21 mouse cellular contexts compared by ENCODE assay signal in genomic region chr5:75461368-75461767, GRCm38 (mm10).
"Had no signal": no experiment of that assay in that cellular context is flagged by ENCODE, and none has a peak within 500 bp of the region (broad histone marks: within the 10 kb centered on the region; RNA-seq: fewer than 3 reads in every experiment).

No protein-coding gene starts in this region.

- H3K4me3 ChIP-seq: limb, embryonic 12.5 days; limb, embryonic 15.5 days; neural tube, embryonic 13.5 days; stomach, embryonic 15.5 days had no signal

- H3K4me2 ChIP-seq: limb, embryonic 12.5 days; limb, embryonic 15.5 days; midbrain, embryonic 11.5 days; neural tube, embryonic 13.5 days; stomach, embryonic 15.5 days had no signal

- H3K9me3 ChIP-seq: limb, embryonic 12.5 days; limb, embryonic 15.5 days; neural tube, embryonic 13.5 days; stomach, embryonic 15.5 days had no signal

- H3K9ac ChIP-seq: limb, embryonic 12.5 days; limb, embryonic 15.5 days; neural tube, embryonic 13.5 days; stomach, embryonic 15.5 days had no signal

- ATAC-seq: intestine, embryonic 16.5 days had no signal

- H3K27me3 ChIP-seq: limb, embryonic 12.5 days; limb, embryonic 15.5 days; neural tube, embryonic 13.5 days; stomach, embryonic 15.5 days had no signal

- H3K27ac ChIP-seq: limb, embryonic 12.5 days; limb, embryonic 15.5 days; neural tube, embryonic 13.5 days; stomach, embryonic 15.5 days had no signal

- H3K36me3 ChIP-seq: limb, embryonic 12.5 days; limb, embryonic 15.5 days; neural tube, embryonic 13.5 days; stomach, embryonic 15.5 days had no signal

- H3K4me1 ChIP-seq: limb, embryonic 12.5 days; limb, embryonic 15.5 days; neural tube, embryonic 13.5 days had no signal

- DNase-seq: kidney, adult 18-20 months; kidney, adult 9 months; kidney, postnatal 14 days; kidney, postnatal 4 days; left cerebral cortex, postnatal 4 days; lung, adult 2 months; lung, postnatal 14 days; lung, postnatal 4 days; midbrain, embryonic 14.5 days; retina, postnatal 1 day; right cerebral cortex, postnatal 25 days; spleen, adult 18-20 months; thymus, adult 2 months; thymus, postnatal 14 days; thymus, postnatal 4 days had no signal
